Mouse (Mus musculus) left cerebral cortex, postnatal 25 days (tissue): ENCODE measurements around the gene Il4ra. TPM values are rescaled to one million over a fixed set of nuclear protein-coding genes. Genes with fewer than 3 reads are reported as not detected.

Source experiments
- DNase-seq, 2 experiments: peaks; one replicate each; pipeline ENCODE4 v3.0.0; 2022; ENCODE audit warnings: low spot score in 2 of 2, mixed read lengths in 1 of 2
- intact Hi-C: fragments of 180-260 bp; cut with DNase I; formaldehyde crosslinking; loops from one replicate; pipeline ENCODE4 v1.15.1; 2025
- total RNA-seq, 2 experiments: library from RNA; stranded (reverse); gene quantifications; 2 replicates each; pipeline ENCODE4 v1.2.3; 2021

The Il4ra gene
- total RNA-seq, 2 experiments from 2014 or later, result 6.1 to 7.1 TPM

DNA sequence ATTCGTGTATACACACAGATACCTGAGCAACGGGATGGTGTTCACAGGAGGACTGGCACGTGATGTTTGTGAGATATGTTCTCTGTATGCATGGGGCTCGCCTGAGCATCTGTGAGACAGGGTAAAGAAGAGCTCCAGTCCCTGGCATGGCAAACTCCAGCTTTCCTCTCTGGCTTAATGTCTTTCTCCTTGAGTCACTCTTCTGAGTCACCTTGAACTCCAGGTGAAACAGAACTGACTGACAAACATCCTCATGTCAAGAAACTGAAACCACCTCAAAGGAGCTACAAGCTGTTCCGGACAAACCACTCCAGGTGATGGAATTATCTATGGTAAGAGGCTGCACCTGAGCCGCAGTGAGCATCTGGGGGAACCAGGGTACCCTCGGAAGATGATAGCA is 38.0 kb downstream of the Il4ra start:
- intact Hi-C loops, result no loop called here
- no peak for DNase-seq

- no peak for DNase-seq
- intact Hi-C loops, result no loop called here
Observed at GRCm38 (mm10) chr7:125593831-125594230, 41.9 kb downstream of the Il4ra start.

DNA sequence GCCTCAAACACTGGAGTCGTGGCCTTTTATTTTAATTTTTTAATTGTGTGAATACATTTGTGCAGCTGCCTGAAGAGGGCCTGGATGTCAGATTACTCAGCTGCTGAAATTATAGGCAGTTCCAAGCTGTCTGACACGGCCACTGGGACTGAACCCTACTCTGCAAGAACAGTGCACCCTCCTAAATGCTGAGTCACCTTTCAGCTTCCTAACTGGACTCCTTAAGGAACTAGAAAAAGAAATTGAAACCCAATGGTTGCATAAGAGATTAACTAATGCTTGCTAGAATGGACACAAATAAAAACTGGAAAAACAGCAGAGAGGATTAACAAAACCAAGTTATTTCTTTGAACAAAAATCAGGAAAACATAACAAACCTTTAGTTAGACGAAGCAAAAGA is 44.5 kb downstream of the Il4ra start:
- DNase-seq, result no peak
- intact Hi-C loops, result no loop called here

- peak in 1 of 2 experiments; percentile 31 for DNase-seq
- intact Hi-C loops, result no loop called here
Observed at GRCm38 (mm10) chr7:125597083-125597482, 45.2 kb downstream of the Il4ra start.

DNA sequence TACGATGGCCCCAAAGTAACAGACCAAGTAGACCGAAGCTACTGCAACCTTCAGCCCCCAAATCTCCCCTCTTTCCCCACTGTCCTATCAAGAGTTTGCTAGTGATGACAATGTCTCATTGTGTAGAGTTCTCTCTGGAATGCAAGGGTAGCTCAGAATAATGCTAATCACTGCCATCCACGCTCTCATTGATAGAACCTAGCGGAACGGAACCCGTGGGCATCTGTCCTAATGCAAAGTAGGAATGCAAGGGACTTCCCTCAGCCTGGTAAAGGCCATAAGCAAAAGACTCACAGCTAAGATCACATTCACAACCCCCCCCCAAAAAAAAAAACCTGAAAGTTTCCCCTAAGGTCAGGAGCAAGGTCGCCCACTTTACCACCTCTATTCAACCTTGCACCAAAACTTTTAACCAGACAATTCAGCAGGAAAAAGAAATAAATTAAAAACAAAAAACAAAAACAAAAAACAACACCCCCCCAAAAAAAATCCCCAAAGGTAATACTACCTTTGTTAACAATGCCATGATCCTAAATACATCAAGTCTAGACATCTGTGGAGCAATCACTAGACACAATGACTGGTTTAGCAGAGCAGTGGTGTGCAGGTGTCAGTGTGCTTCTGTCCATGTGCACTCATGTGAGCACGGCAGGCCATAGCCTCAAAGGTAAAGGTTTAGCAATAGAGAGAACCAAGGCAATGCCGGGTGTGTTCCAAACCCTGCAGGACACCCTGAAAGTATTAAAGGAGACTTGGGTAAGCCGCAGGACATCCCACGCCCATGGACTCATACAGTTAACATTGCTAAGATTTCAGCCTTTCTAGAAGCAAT is 45.8 kb downstream of the Il4ra start:
- no peak for DNase-seq
- intact Hi-C loops, result no loop called here

- intact Hi-C loops, result no loop called here
- DNase-seq, result no peak
Observed at GRCm38 (mm10) chr7:125599373-125599973, 47.6 kb downstream of the Il4ra start.

GRCm38 (mm10) chr7:125600136-125600535 is 48.2 kb downstream of the Il4ra start:
- intact Hi-C loops, result no loop called here
- no peak for DNase-seq

GRCm38 (mm10) chr7:125600612-125601279 is 48.8 kb downstream of the Il4ra start:
- intact Hi-C loops, result no loop called here
- DNase-seq, result no peak

GRCm38 (mm10) chr7:125601280-125601670 is 49.4 kb downstream of the Il4ra start:
- intact Hi-C loops, result no loop called here
- DNase-seq, result no peak

GRCm38 (mm10) chr7:125601821-125602448 is 50.0 kb downstream of the Il4ra start:
- no peak for DNase-seq
- intact Hi-C loops, result no loop called here

- DNase-seq, result peak; percentile 32 to 39
- intact Hi-C loops, result no loop called here
Observed at GRCm38 (mm10) chr7:125603185-125603631, 51.3 kb downstream of the Il4ra start, which contains the start of gene Il21r. Gene Il21r, plus strand, starts transcription at chr7:125603429.

DNA sequence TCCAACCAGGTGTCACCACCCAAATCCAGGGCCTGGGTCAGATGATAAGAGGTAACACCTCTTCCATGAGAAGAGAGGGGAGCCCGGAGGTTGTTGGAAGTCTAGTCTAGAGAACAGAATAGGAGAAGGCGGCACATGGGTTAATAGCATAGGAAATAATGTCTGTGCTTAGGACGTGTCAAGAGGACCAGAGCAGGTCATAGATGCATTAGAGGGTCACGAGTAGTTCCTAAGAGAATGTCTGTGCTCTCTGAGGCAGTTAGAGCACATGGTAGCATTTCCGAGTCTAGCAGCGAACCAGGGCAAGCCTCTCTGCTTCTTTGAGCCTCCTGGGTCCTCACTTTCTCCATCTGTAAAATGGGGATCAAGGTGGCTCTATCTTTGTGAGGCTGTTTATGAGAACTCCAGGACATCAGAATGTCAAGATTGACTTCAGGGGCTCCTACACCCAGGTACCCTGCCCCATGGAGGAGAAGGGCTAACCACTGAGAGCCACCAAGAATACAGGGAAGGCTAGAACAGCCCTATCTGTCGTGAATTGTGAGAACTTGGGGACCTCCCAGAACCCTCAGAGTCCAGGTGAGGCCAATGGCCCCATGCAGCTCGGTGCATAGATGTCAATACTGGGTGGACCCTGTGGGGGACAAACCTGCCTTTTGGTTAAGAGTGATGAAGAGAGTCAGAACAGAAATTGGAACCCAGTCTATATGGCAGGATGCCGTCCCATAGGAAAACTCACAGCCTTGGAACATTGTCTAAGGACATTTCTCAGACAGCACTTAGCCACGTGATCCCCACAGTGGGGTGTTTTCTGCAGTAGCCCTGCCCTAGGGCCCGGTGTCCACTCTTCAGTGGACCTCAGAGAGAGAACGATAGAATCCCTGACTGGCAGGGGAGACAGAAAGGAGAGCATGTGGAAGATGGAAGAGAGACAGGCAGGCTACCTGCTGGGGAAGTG is 52.7 kb downstream of the Il4ra start:
- intact Hi-C loops, result no loop called here
- DNase-seq, result no peak

DNA sequence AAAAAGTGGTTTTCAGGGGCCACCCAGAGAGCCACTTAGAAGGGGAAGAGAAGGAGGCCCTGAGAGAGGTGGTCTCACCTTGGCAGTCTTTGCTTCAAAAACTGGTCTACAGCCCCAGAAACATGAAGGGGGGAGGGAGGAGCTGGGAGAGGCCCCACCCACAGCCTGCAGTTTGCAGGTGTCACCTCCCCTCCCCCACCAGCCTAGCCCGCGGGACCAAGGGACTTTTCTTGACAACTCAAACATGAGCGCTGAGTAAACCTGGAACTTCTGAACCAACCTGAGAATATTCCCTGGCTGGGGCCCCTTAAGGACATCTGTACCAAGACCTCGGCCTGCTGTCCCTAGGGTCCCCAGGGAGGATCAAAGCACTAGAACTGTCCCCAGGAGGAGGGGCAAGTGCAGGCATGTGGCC is 53.8 kb downstream of the Il4ra start:
- no peak for DNase-seq
- intact Hi-C loops, result no loop called here

GRCm38 (mm10) chr7:125606265-125607164 is 54.6 kb downstream of the Il4ra start:
- DNase-seq, result no peak
- intact Hi-C loops, result no loop called here

DNA sequence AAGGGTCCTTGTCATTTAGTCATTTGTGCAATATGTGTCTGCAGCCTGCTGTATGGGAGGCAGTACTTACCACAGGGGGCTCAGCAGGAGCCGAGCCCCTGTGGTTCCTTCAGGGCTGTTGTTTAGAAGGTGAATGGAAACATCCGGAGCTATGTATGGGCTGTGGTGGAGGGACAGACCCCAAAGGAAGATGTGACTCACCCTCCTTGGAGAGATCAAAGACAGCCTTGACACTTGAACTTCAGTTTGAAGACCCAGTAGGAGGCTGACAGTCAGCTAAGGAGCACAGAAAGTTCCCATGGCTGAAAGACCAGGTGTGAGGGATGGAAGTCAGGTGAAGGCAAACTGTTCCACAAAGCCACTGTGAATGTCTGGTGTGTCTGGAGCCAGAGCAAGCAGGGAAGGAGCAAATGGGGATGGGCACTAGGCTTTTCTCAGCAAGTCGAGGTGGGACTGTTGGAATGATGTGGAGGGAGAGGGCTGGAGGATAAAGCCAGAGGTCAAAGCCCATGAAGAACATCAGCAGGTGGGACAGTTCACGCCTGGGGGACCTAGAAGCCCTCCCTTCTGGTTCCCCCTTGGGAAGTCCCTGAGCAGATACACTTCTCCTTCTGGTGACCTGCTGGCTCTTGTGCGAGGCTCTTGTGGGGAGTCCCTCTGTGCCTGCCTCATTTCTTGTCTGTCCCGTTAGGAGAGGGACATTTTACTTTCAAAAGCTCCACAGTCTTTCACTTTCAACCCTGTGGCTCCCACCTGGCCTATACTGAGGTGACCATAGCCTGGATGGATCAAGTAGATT is 55.7 kb downstream of the Il4ra start:
- intact Hi-C loops, result no loop called here

GRCm38 (mm10) chr7:125608183-125608688 is 56.3 kb downstream of the Il4ra start:
- no peak for DNase-seq
- intact Hi-C loops, result no loop called here

More for the DNA sequence above, 55.7 kb downstream of the Il4ra start:
- no peak for DNase-seq

DNA sequence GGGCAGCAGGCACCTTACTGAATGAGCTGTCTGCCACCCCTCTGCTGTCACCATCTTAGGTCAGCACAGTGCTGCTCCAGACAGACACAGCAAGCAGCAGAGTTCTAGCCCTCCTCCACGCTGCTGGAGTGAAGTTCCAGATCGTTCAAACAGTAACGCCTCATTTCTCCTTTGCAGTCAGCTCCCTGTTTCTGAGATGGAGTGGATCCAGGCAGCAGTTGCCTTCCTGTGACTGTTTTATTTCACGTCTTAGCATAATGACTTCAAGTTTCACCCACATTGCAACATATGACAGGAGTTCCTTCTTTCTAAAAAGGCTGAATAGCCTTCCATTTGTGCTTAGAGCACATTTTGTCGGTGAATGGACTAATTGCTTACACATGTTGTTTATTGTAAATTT is 61.7 kb downstream of the Il4ra start:
- intact Hi-C loops, result no loop called here
- peak in 1 of 2 experiments; percentile 28 for DNase-seq
